Mouse (Mus musculus) cortical plate, adult 2 months (tissue): ENCODE measurements around the gene Gna14.

Source experiments
- CTCF ChIP-seq: fragments of 200-500 bp; IDR thresholded peaks from 2 replicates; pipeline ENCODE4 v1.5.1; 2011; ENCODE audit warnings: mild to moderate bottlenecking, control low read depth, low read length; ENCODE audit not compliant: insufficient read depth; ENCODE audit errors: extremely low read depth
- POLR2A ChIP-seq: fragments of 200-500 bp; IDR thresholded peaks from 2 replicates; pipeline ENCODE4 v1.6.1; 2011; ENCODE audit warnings: mild to moderate bottlenecking, low read length, control low read depth; ENCODE audit not compliant: insufficient read depth; ENCODE audit errors: extremely low read depth

GRCm38 (mm10) chr19:16494816-16495516 lies 59.4 kb downstream of the Gna14 start:
- TF ChIP-seq POLR2A (no peak), CTCF (no peak)
